Mouse (Mus musculus) hindbrain, embryonic 14.5 days (tissue): Measurements from ENCODE around the gene Nup88. TPM values are rescaled to one million over a fixed set of nuclear protein-coding genes. Genes with fewer than 3 reads are reported as not detected.

Source experiments
- ATAC-seq: fragments of 200-750 bp; cut with Nextera tagmentation; 2 replicates; pipeline ENCODE4 v1.8.0; 2017; ENCODE audit warnings: moderate number of reproducible peaks, mild to moderate bottlenecking, moderate TSS enrichment, moderate library complexity; ENCODE audit not compliant: low FRiP score
- DNase-seq: peaks from one replicate; pipeline ENCODE4 v3.0.0-alpha.2; 2015; ENCODE audit warnings: low spot score
- H3K27ac ChIP-seq: fragments of 300-500 bp; sonication (generic); 2 replicates; pipeline ENCODE4 v1.5.1; 2014; ENCODE audit warnings: mild to moderate bottlenecking, moderate library complexity
- H3K27me3 ChIP-seq: fragments of 300-500 bp; sonication (generic); 2 replicates; pipeline ENCODE4 v1.6.1; 2014; ENCODE audit warnings: mild to moderate bottlenecking, low read length, mixed read lengths; ENCODE audit not compliant: control insufficient read depth, insufficient read depth
- H3K36me3 ChIP-seq: fragments of 300-500 bp; sonication (generic); replicated peaks from 2 replicates; pipeline ENCODE4 v1.6.1; 2014; ENCODE audit not compliant: control insufficient read depth, insufficient read depth
- H3K4me1 ChIP-seq: fragments of 300-500 bp; sonication (generic); replicated peaks from 2 replicates; pipeline ENCODE4 v1.6.1; 2014; ENCODE audit warnings: antibody characterized with exemption, low read length, mixed read lengths; ENCODE audit not compliant: control insufficient read depth, insufficient read depth
- H3K4me2 ChIP-seq: fragments of 300-500 bp; sonication (generic); replicated peaks from 2 replicates; pipeline ENCODE4 v1.6.1; 2014; ENCODE audit warnings: mild to moderate bottlenecking, moderate library complexity
- H3K4me3 ChIP-seq: fragments of 300-500 bp; sonication (generic); replicated peaks from 2 replicates; pipeline ENCODE4 v1.5.1; 2014; ENCODE audit warnings: mild to moderate bottlenecking, low read length
- H3K9ac ChIP-seq: fragments of 300-500 bp; sonication (generic); 2 replicates; pipeline ENCODE4 v1.6.1; 2014
- H3K9me3 ChIP-seq: fragments of 300-500 bp; sonication (generic); 2 replicates; pipeline ENCODE4 v1.6.1; 2016; ENCODE audit warnings: low read length; ENCODE audit not compliant: control insufficient read depth
- WGBS: fragments of 180-500 bp; shearing (Covaris S2); extraction: QIAGEN DNeasy Blood & Tissue Kit; methylation state at CpG from one replicate; pipeline ENCODE4 v1.1.7; 2014; 5-methylcytosine and 5-hydroxymethylcytosine counted together
- polyA plus RNA-seq: library from polyadenylated mRNA; unstranded; fragments of >200 nt; fragmentation: Nextera tagmentation; extraction: Ambion mirVana; gene quantifications from 2 replicates; pipeline ENCODE4 v1.2.1, GENCODE M21; 2014

Nup88 gene
- 117 and 119 TPM in 2 replicates for polyA plus RNA-seq

DNA sequence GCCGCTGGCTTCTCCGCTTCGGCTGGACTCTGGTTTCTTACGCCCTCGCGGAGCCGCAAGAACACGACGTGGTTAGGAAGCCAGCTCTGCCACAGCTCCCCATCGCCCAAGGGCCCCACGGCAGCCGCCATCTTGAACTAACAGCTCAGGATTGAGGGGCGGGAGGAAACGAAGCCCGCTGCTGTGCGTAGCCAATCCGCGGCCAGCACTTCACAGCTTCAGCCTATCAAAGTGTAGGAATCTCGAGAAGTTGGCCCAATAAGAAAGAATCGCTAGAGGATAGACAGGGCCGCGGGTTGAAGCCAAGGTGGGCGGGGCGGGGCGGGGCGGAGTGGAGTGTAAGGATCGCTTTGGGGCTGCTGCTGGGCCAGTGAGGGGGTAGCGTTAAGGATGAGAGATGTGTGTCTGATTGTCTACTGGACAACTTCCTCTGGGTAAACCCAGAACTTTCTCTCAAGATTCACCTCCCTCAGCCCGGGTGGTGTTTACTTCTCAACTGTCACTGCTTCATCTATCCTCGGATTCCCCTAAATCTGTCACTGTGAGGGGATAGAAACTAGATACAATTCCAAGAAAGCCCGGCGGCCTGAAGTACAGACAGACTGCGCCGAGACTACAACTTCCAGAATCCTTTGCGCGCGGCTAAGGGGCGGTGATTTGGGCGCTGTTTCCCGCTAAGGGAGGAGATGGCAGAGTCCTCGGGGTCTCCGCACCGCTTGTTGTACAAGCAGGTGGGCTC, at the start of gene Nup88, which contains the start of gene Rpain:
Gene Nup88 (minus strand): TSS at position 153 of the 739 bp plus-strand sequence.
Gene Rpain (plus strand): TSS at position 393 of the 739 bp plus-strand sequence.
- DNase-seq (peak; percentile 94), ATAC-seq (peak; percentile 98)
- Histone ChIP-seq H3K9me3 (no peaks in the 10 kb centered on the region), H3K4me3 (peak within 1 kb of the TSS; percentile 80), H3K27ac (peak within 1 kb of the TSS; percentile 91), H3K27me3 (no peaks in the 10 kb centered on the region), H3K36me3 (peaks cover 42% of the 10 kb centered on the region), H3K4me2 (peak within 1 kb of the TSS; percentile 87), H3K4me1 (peaks cover 12% of the 10 kb centered on the region), H3K9ac (peak within 1 kb of the TSS; percentile 87)
- 0% methylated on average over 43 of the region's 43 CpGs for WGBS

DNA sequence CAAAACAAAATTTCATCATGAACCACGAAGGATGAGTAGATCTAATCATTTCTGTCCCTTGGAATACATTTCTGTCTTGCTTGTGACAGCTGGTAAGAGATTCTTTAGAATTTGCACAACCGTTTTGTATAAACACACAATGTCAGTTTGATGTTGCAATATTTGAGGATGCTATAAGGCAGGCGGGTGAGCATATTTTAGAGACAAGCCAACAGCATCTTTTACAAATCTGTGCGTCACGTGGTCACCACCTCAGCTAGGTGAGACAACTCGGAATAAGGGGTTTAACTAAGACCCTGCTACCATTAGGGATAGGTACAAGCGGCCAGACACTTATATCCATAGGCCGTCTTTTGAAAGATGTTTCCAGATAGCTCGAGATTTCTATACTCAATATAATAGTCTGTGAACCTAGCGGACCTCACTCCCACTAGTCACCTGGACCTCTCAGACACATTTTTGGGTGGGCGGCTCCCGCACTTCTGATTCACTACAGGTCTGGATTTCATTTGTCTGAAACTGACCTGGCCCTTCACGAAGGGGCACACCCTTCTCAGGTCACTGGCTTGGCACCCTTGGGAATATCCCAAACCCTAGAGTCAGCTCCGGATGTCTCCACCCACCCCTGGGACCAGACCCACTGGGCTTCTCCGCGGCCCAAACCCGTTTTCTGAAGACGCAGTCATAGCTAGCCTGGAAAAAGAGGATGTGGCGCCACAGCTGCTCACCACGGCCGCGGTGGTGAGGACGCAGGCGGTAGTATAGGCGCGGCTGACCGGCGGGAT, 48.8 kb upstream of the Nup88 start:
- peak overlapping the region; percentile 68 for H3K4me3 ChIP-seq
- H3K27ac ChIP-seq = peak overlapping the region; percentile 76
- DNase-seq = peak; percentile 34
- H3K9ac ChIP-seq = peak overlapping the region; percentile 80
- H3K27me3 ChIP-seq = no peaks in the 10 kb centered on the region
- peak; percentile 29 for ATAC-seq
- H3K36me3 ChIP-seq = peaks cover 12% of the 10 kb centered on the region
- H3K4me1 ChIP-seq = peaks cover 32% of the 10 kb centered on the region
- H3K4me2 ChIP-seq = peak overlapping the region; percentile 68
- H3K9me3 ChIP-seq = no peaks in the 10 kb centered on the region
- 7% methylated on average over 28 of the region's 28 CpGs for WGBS

DNA sequence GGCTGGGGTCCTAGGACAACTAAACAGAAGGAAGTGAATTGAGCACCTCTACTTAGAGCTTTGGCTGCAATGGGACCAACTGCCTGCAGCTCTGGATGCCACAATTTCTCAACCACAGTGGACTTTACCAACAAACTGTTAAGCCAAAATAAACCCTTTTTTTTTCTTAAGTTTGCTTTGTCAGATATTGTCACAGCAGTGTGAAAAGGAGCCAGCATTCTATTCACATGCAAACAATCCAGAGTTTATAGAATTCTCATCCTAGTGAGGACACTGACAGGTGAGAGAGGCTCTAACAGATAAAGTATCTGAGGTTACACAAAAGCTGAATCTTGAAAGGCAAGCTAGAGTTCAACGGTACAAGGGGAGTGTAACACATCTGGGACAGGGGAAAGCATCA, 47.3 kb upstream of the Nup88 start:
- DNase-seq = no peak
- Histone ChIP-seq H3K4me2 (peak overlapping the region; percentile 68; the same call in 1 of the 2 replicates), H3K9me3 (no peaks in the 10 kb centered on the region), H3K36me3 (peaks cover 21% of the 10 kb centered on the region), H3K27ac (no peak overlapping the region), H3K4me1 (peaks cover 32% of the 10 kb centered on the region), H3K27me3 (no peaks in the 10 kb centered on the region), H3K9ac (no peak overlapping the region), H3K4me3 (no peak overlapping the region)
- WGBS = 84% methylated on average over 1 of the region's 1 CpGs
- no peak for ATAC-seq

DNA sequence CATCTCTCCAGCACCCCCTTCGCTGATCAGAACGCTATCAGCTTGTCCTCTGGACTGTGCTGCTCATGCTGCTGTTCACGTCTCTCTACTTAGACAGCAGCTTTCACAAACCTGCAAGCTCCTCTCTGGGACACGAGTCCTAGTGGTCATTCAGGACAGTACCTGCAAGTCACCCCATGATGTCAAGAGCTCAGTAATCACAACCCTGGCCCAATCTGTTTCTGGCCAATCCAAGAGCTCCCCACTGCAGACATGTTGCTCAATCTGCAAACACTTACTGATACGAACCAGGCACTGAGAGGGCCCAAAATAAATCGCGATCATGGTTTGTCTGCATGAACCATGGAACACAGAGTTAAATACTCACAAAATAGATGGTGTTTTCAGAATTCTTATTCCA, 43.0 kb upstream of the Nup88 start:
- Histone ChIP-seq H3K27ac (no peak overlapping the region), H3K4me1 (peaks cover 16% of the 10 kb centered on the region), H3K36me3 (peaks cover 61% of the 10 kb centered on the region), H3K9me3 (no peaks in the 10 kb centered on the region), H3K9ac (no peak overlapping the region), H3K4me3 (no peak overlapping the region), H3K27me3 (no peaks in the 10 kb centered on the region), H3K4me2 (no peak overlapping the region)
- ATAC-seq (no peak), DNase-seq (no peak)
- 97% methylated on average over 7 of the region's 7 CpGs for WGBS

DNA sequence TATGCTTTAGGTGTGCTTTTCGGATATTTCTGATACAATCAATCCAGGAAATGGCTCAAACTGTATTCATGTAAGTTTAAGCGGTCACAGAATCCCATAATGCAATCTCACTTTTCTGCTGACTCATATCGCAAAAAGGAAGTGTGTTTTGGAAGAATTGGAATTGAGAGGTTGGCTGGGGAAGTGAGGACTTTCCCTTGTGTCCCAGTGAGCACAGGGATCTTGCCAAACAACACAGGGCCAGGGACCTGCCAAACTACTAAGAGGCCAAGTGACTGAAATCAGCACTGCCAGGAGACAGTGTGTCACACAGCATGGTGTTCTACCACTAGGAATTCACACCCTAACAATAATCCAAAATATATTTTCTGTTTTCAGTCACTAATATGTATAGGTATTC, 38.5 kb upstream of the Nup88 start:
- Histone ChIP-seq H3K4me1 (peaks cover 5% of the 10 kb centered on the region), H3K27ac (no peak overlapping the region), H3K4me3 (no peak overlapping the region), H3K9ac (no peak overlapping the region), H3K4me2 (no peak overlapping the region), H3K9me3 (no peaks in the 10 kb centered on the region), H3K27me3 (no peaks in the 10 kb centered on the region), H3K36me3 (peaks cover 59% of the 10 kb centered on the region)
- DNase-seq = no peak
- WGBS = 96% methylated on average over 3 of the region's 3 CpGs
- no peak for ATAC-seq

DNA sequence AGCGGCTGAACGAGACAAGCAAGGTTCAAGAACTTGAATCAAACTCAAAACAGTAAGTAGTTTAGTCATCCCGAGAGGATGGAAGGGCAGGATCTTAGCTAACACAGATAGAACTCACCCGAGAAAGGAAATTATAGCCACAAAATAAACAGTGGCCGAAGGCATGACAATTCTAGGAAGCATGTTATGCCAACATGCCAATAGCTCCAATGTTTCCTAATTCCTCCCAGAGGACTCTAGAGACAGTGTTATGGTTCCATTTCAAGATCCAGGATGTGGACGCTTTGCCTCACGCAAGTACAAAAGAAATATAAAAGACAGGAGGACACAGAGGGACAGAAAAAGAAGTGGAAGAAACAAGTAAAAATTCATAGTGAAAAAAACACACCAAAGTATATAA, 38.1 kb upstream of the Nup88 start:
- peaks cover 56% of the 10 kb centered on the region for H3K36me3 ChIP-seq
- no peak for ATAC-seq
- 95% methylated on average over 7 of the region's 7 CpGs for WGBS

DNA sequence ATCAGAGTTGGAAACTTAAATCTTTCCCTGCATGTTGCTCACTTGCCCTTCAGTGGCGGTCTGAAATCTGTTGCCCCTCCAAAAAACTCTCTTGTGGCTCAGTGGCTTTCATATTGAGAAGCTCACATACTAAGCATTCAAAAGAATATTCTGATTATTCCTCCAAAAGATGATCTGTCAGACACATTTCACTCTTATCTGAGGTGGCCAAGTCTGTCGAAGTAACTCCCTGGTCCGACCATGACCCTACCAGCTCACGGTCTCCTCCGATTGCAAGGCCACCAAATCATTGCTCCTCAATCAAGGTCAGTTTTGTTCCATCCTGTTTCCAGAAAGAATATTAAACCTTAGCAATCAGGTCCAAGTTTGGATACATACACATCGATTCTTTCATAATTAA, 37.3 kb upstream of the Nup88 start:
- DNase-seq = no peak
- H3K4me1 ChIP-seq = peaks cover 18% of the 10 kb centered on the region
- no peak for ATAC-seq
- H3K4me2 ChIP-seq = no peak overlapping the region
- no peak overlapping the region for H3K4me3 ChIP-seq
- H3K36me3 ChIP-seq = peaks cover 48% of the 10 kb centered on the region
- no peak overlapping the region for H3K9ac ChIP-seq
- WGBS = 95% methylated on average over 6 of the region's 6 CpGs
- H3K27ac ChIP-seq = no peak overlapping the region
- no peaks in the 10 kb centered on the region for H3K27me3 ChIP-seq
- no peaks in the 10 kb centered on the region for H3K9me3 ChIP-seq

More for the DNA sequence above, 38.1 kb upstream of the Nup88 start:
- Histone ChIP-seq H3K27me3 (no peaks in the 10 kb centered on the region), H3K4me2 (no peak overlapping the region), H3K4me3 (no peak overlapping the region), H3K9me3 (no peaks in the 10 kb centered on the region), H3K9ac (no peak overlapping the region), H3K27ac (no peak overlapping the region), H3K4me1 (peaks cover 10% of the 10 kb centered on the region)
- DNase-seq = no peak

DNA sequence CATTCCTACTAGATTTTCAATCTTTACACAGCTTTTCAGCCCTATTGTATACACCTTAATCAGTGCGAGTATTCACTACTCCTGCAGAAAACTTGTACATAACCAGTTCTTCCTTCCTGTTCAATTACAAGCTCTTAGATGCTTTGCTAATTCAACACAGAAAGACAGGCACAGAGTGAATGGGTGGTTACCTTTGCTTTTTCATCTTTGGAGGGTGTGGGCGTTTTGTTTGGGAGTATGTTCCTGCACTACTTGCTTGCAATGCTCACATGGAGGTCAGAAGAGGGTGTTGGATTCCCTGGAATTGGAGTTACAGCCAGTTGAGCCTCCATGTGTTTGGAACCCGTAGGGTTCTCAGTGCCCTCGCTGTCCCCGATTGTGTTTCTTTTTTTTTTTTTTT, 35.3 kb upstream of the Nup88 start:
- H3K27ac ChIP-seq = peak overlapping the region; percentile 60; the same call in 1 of the 2 replicates
- no peaks in the 10 kb centered on the region for H3K9me3 ChIP-seq
- H3K4me2 ChIP-seq = peak overlapping the region; percentile 56
- DNase-seq = no peak
- peak overlapping the region; percentile 49 for H3K9ac ChIP-seq
- H3K4me3 ChIP-seq = peak overlapping the region; percentile 75
- no peaks in the 10 kb centered on the region for H3K27me3 ChIP-seq
- peaks cover 38% of the 10 kb centered on the region for H3K36me3 ChIP-seq
- peaks cover 18% of the 10 kb centered on the region for H3K4me1 ChIP-seq
- no peak for ATAC-seq
- WGBS = 54% methylated on average over 5 of the region's 5 CpGs

DNA sequence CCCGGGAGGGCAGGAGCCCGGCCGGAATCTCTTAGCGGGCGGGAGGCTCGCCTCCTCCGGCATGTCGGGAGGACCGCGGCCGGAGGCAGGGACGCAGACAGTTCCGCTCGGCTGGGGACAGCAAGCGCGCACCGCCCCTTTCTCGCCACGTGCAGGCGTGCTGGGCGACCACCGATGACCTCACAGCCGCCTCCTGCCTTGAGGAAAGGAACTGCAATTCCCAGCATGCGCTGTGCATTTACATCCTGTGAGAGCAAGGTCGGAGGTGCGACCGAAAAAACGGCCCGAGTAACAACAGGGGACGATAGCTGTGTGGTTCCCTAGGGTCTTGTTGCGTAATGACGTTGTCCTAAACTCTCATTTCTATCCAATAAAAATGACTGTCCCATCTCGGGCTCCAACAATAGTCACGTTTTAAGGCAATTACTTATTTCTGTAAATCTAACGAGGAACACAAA, 34.6 kb upstream of the Nup88 start, which contains the start of gene Dhx33:
Gene Dhx33 (minus strand): TSS at position 122 of the 458 bp plus-strand sequence.
- Histone ChIP-seq H3K9ac (peak within 1 kb of the TSS; percentile 72), H3K4me1 (peaks cover 18% of the 10 kb centered on the region), H3K4me2 (peak within 1 kb of the TSS; percentile 91), H3K9me3 (no peaks in the 10 kb centered on the region), H3K27ac (peak within 1 kb of the TSS; percentile 60), H3K27me3 (no peaks in the 10 kb centered on the region), H3K36me3 (peaks cover 38% of the 10 kb centered on the region), H3K4me3 (peak within 1 kb of the TSS; percentile 75)
- DNase-seq (peak; percentile 98), ATAC-seq (peak; percentile 99)
- 0% methylated on average over 35 of the region's 35 CpGs for WGBS
